In genomic region chr13:23597957-23598356, GRCm38 (mm10) we compare ENCODE assay signal across 8 mouse cellular contexts. TPM values are rescaled to one million over a fixed set of nuclear protein-coding genes. Genes with fewer than 3 reads are reported as not detected.
DNase-seq lines count a peak whose midpoint lies in the region; ATAC-seq and TF ChIP-seq lines count a peak whose summit lies in the region.
"Had no signal": no experiment of that assay in that cellular context is flagged by ENCODE, and none has a peak within 500 bp of the region (broad histone marks: within the 10 kb centered on the region; RNA-seq: fewer than 3 reads in every experiment).

No protein-coding gene starts in this region.

- no peaks in the 10 kb centered on the region for H3K79me3 ChIP-seq in C2C12 (ENCODE audit: low read depth)

- WGBS in kidney, embryonic 16.5 days = 6% methylated on average over 9 of the region's 9 CpGs
- 7% methylated on average over 9 of the region's 9 CpGs for WGBS in small intestine, adult 2 months

- no peak for DNase-seq in G1E (ENCODE audit: low spot score)
- DNase-seq in cerebellum, adult 18-20 months = peak; percentile 72 to 84
- peak; percentile 43 to 67 for DNase-seq in frontal cortex, postnatal 25 days (ENCODE audit: low spot score in 2 of 2)
- peak; percentile 75 to 81 for DNase-seq in lung, adult 18-20 months

- TF ChIP-seq CTCF in C2C12 (IDR thresholded peaks at IDR 0.05; ENCODE audit: control insufficient read depth, insufficient read depth, insufficient read length) (peak; percentile 17), G1E (IDR thresholded peaks at IDR 0.05; ENCODE audit: low read depth, low read length) (peak; percentile 49)
- TF ChIP-seq CTCF in small intestine, adult 2 months (IDR thresholded peaks at IDR 0.05; ENCODE audit: extremely low read depth, insufficient read length, insufficient replicate concordance, low read depth, low read length) = peak; percentile 64; the same call in 1 of the 2 replicates

- H3K9ac ChIP-seq in kidney, embryonic 16.5 days (replicated peaks; ENCODE audit: low read length) = no peak overlapping the region
- H3K9ac ChIP-seq: heart, embryonic 15.5 days had no signal

- 0 out of 2 replicates have a peak, but pooled peaks have one; percentile 19 for ATAC-seq in G1E (ENCODE audit: extremely low read depth, insufficient number of reproducible peaks, low FRiP score, poor library complexity, severe bottlenecking)
- ATAC-seq in kidney, embryonic 16.5 days (ENCODE audit: low FRiP score, low TSS enrichment) = peak; percentile 65; the same call in 1 of the 2 replicates

- no peak overlapping the region for H3K4me3 ChIP-seq in C2C12 (ENCODE audit: insufficient read depth, poor library complexity, severe bottlenecking)
- no peak overlapping the region for H3K4me3 ChIP-seq in G1E (ENCODE audit: low read depth, low read length)
- no peak overlapping the region for H3K4me3 ChIP-seq in kidney, embryonic 16.5 days (ENCODE audit: low read length)
- no peak overlapping the region for H3K4me3 ChIP-seq in small intestine, adult 2 months (ENCODE audit: low read depth, low read length)
- H3K4me3 ChIP-seq: heart, embryonic 15.5 days had no signal

- H3K79me2 ChIP-seq in C2C12 (ENCODE audit: control insufficient read depth, insufficient read depth) = no peaks in the 10 kb centered on the region

- H3K4me1 ChIP-seq in G1E (ENCODE audit: insufficient read depth, low read depth, low read length) = peaks cover 51% of the 10 kb centered on the region
- peaks cover 9% of the 10 kb centered on the region for H3K4me1 ChIP-seq in kidney, embryonic 16.5 days (ENCODE audit: insufficient read depth, low read length)
- peaks cover 9% of the 10 kb centered on the region; the same call in 1 of the 2 replicates for H3K4me1 ChIP-seq in small intestine, adult 2 months (ENCODE audit: control insufficient read depth, insufficient read depth, insufficient read length, low read length)

- H3K27ac ChIP-seq in kidney, embryonic 16.5 days (ENCODE audit: low read length) = no peak overlapping the region
- H3K27ac ChIP-seq in small intestine, adult 2 months (ENCODE audit: insufficient read depth, low read depth, low read length) = no peak overlapping the region
- H3K27ac ChIP-seq: heart, embryonic 15.5 days had no signal

- H3K4me2 ChIP-seq in kidney, embryonic 16.5 days (replicated peaks; ENCODE audit: low read depth, low read length) = no peak overlapping the region
- H3K4me2 ChIP-seq: heart, embryonic 15.5 days had no signal

- H3K9me3 ChIP-seq in G1E (replicated peaks) = no peaks in the 10 kb centered on the region
- no peaks in the 10 kb centered on the region for H3K9me3 ChIP-seq in kidney, embryonic 16.5 days (ENCODE audit: low read length)
- H3K9me3 ChIP-seq: heart, embryonic 15.5 days had no signal

- H3K36me3 ChIP-seq in C2C12 (ENCODE audit: control insufficient read depth, insufficient read depth) = no peaks in the 10 kb centered on the region
- H3K36me3 ChIP-seq in G1E (replicated peaks) = no peaks in the 10 kb centered on the region
- no peaks in the 10 kb centered on the region for H3K36me3 ChIP-seq in kidney, embryonic 16.5 days (ENCODE audit: insufficient read depth, low read length)
- H3K36me3 ChIP-seq in small intestine, adult 2 months (ENCODE audit: control insufficient read depth, insufficient read depth, low read length) = no peaks in the 10 kb centered on the region
- H3K36me3 ChIP-seq: heart, embryonic 15.5 days had no signal

- no peak overlapping the region for H3ac ChIP-seq in C2C12 (ENCODE audit: control insufficient read depth, insufficient read length, low read depth)

- H3K27me3 ChIP-seq in C2C12 (ENCODE audit: control insufficient read depth, insufficient read depth, insufficient read length) (no peaks in the 10 kb centered on the region), G1E (ENCODE audit: insufficient read depth, low read length) (no peaks in the 10 kb centered on the region)
- H3K27me3 ChIP-seq in kidney, embryonic 16.5 days (ENCODE audit: insufficient read depth, low read length) = no peaks in the 10 kb centered on the region
- H3K27me3 ChIP-seq in small intestine, adult 2 months (ENCODE audit: control insufficient read depth, insufficient read depth, low read length) = no peaks in the 10 kb centered on the region
- H3K27me3 ChIP-seq: heart, embryonic 15.5 days had no signal

- no peak for TF ChIP-seq POLR2A in small intestine, adult 2 months (IDR thresholded peaks at IDR 0.05; ENCODE audit: low read depth, low read length)

TF ChIP-seq in C2C12, 6 proteins besides CTCF, POLR2A, EP300 and RAD21:
- TF ChIP-seq MYOG (IDR thresholded peaks at IDR 0.05; ENCODE audit: control insufficient read depth, extremely low read depth, insufficient read length) = no peak
- no peak for TF ChIP-seq MAX (IDR thresholded peaks at IDR 0.05)
- TF ChIP-seq FOSL1 (IDR thresholded peaks at IDR 0.05; ENCODE audit: insufficient read depth, low read length, poor library complexity, severe bottlenecking) = no peak
- no peak for TF ChIP-seq CEBPB (IDR thresholded peaks at IDR 0.05; ENCODE audit: low read depth)
- TF ChIP-seq USF1 (IDR thresholded peaks at IDR 0.05; ENCODE audit: low read depth) = no peak
- TF ChIP-seq MYOD1 (IDR thresholded peaks at IDR 0.05; ENCODE audit: control insufficient read depth, insufficient read length, low read depth) = no peak

RNA-seq across cellular contexts. Expression of gene Hist1h4d, which starts 16.6 kb away (rescaled TPM):
- polyA plus RNA-seq in C2C12 (2012; fragmentation: generic; extraction: Trizol) = 2.8 TPM
- 2,252 and 2,609 TPM in 2 replicates for total RNA-seq in G1E (2014; fragmentation: Nextera tagmentation)
- 1,080 and 1,131 TPM in 2 replicates for total RNA-seq in G1E (2017)
- polyA plus RNA-seq in G1E (2012) = 14.6 and 40.1 TPM in 2 replicates
- 102 TPM in 2 replicates for polyA plus RNA-seq in kidney, embryonic 16.5 days (2015; fragmentation: Nextera tagmentation; extraction: Ambion mirVana)
- polyA plus RNA-seq in small intestine, adult 2 months (2012; rRNA removed) = 10.1 and 13.8 TPM in 2 replicates

RNA-seq across cellular contexts. Expression of gene Hist1h3d, which starts 22.4 kb away (rescaled TPM):
- 1.9 TPM for polyA plus RNA-seq in C2C12 (2012; fragmentation: generic; extraction: Trizol)
- 524 and 556 TPM in 2 replicates for total RNA-seq in G1E (2014; fragmentation: Nextera tagmentation)
- total RNA-seq in G1E (2017) = 92.0 and 101 TPM in 2 replicates
- polyA plus RNA-seq in G1E (2012) = 3.7 and 9.6 TPM in 2 replicates
- 6.1 and 6.6 TPM in 2 replicates for polyA plus RNA-seq in kidney, embryonic 16.5 days (2015; fragmentation: Nextera tagmentation; extraction: Ambion mirVana)
- 11.5 and 24.2 TPM in 2 replicates for polyA plus RNA-seq in small intestine, adult 2 months (2012; rRNA removed)

RNA-seq across cellular contexts. Expression of gene Hist1h2be, which starts 23.0 kb away (rescaled TPM):
- polyA plus RNA-seq in C2C12 (2012; fragmentation: generic; extraction: Trizol) = 0.98 TPM
- 27.7 and 30.2 TPM in 2 replicates for total RNA-seq in G1E (2014; fragmentation: Nextera tagmentation)
- 110 and 153 TPM in 2 replicates for total RNA-seq in G1E (2017)
- polyA plus RNA-seq in G1E (2012) = 0.56 and 3.5 TPM in 2 replicates
- 3.2 and 3.3 TPM in 2 replicates for polyA plus RNA-seq in kidney, embryonic 16.5 days (2015; fragmentation: Nextera tagmentation; extraction: Ambion mirVana)
- 1.5 and 1.8 TPM in 2 replicates for polyA plus RNA-seq in small intestine, adult 2 months (2012; rRNA removed)

RNA-seq across cellular contexts. Expression of gene Hist1h2ad, which starts 23.8 kb away (rescaled TPM):
- polyA plus RNA-seq in C2C12 (2012; fragmentation: generic; extraction: Trizol) = 0.73 TPM
- 5.3 and 7.3 TPM in 2 replicates for total RNA-seq in G1E (2014; fragmentation: Nextera tagmentation)
- total RNA-seq in G1E (2017) = 491 and 756 TPM in 2 replicates
- polyA plus RNA-seq in G1E (2012) = 2.3 and 7.4 TPM in 2 replicates
- 2.5 and 3.0 TPM in 2 replicates for polyA plus RNA-seq in kidney, embryonic 16.5 days (2015; fragmentation: Nextera tagmentation; extraction: Ambion mirVana)
- polyA plus RNA-seq in small intestine, adult 2 months (2012; rRNA removed) = 21.3 and 30.3 TPM in 2 replicates

RNA-seq across cellular contexts. Expression of gene Hist1h2bf, which starts 24.0 kb away (rescaled TPM):
- 4.5 TPM for polyA plus RNA-seq in C2C12 (2012; fragmentation: generic; extraction: Trizol)
- total RNA-seq in G1E (2014; fragmentation: Nextera tagmentation) = 610 and 627 TPM in 2 replicates
- total RNA-seq in G1E (2017) = 748 and 859 TPM in 2 replicates
- polyA plus RNA-seq in G1E (2012) = 5.7 and 27.4 TPM in 2 replicates
- 4.3 and 4.4 TPM in 2 replicates for polyA plus RNA-seq in kidney, embryonic 16.5 days (2015; fragmentation: Nextera tagmentation; extraction: Ambion mirVana)
- polyA plus RNA-seq in small intestine, adult 2 months (2012; rRNA removed) = 9.0 and 24.6 TPM in 2 replicates
